Mouse (Mus musculus) effector memory CD4-positive, alpha-beta T cell, adult 5 months (primary cell): ENCODE measurements around the gene Lcmt2. TPM values are rescaled to one million over a fixed set of nuclear protein-coding genes. Genes with fewer than 3 reads are reported as not detected.

Experiments
- polyA plus RNA-seq: library from polyadenylated mRNA; unstranded; fragments of 100-300 nt; shearing (Covaris generic); gene quantifications from one replicate; pipeline ENCODE4 v1.2.1, GENCODE M21; 2017

Gene Lcmt2
- 14.0 TPM for polyA plus RNA-seq

GRCm38 (mm10) chr2:121140018-121140882, at the start of gene Lcmt2, which contains the start of gene Adal:
Gene Lcmt2 (minus strand): TSS chr2:121140653.
Gene Adal (plus strand): TSS chr2:121140428.

GRCm38 (mm10) chr2:121170980-121171742, 30.7 kb upstream of the Lcmt2 start, which contains the start of gene Zscan29:
Gene Zscan29 (minus strand): TSS chr2:121171125.

GRCm38 (mm10) chr2:121170481-121170971, 30.1 kb upstream of the Lcmt2 start, which contains the start of gene Tubgcp4:
Gene Tubgcp4 (plus strand): TSS chr2:121170654.

GRCm38 (mm10) chr2:121109695-121110094, 30.8 kb downstream of the Lcmt2 start, which contains the start of gene Tgm7:
Gene Tgm7 (minus strand): TSS chr2:121109795.

GRCm38 (mm10) chr2:121085480-121086185, 54.8 kb downstream of the Lcmt2 start, which contains the start of gene Tgm5:
Gene Tgm5 (minus strand): TSS chr2:121085841.

Other genes with a start within 250 kb of the Lcmt2 start
- 44.7 TPM for gene Ubr1, start 169.9 kb downstream of the Lcmt2 start, polyA plus RNA-seq
- 25.2 TPM for gene Tmem62, start 163.6 kb downstream of the Lcmt2 start, polyA plus RNA-seq
- gene Ccndbp1, start 132.2 kb downstream of the Lcmt2 start, polyA plus RNA-seq = 104 TPM
- gene Epb42, start 103.6 kb downstream of the Lcmt2 start, polyA plus RNA-seq = not detected
- not detected for gene Tgm5, start 54.8 kb downstream of the Lcmt2 start, polyA plus RNA-seq
- gene Tgm7, start 30.9 kb downstream of the Lcmt2 start, polyA plus RNA-seq = not detected
- 7.2 TPM for gene Adal, start 225 bp downstream of the Lcmt2 start, polyA plus RNA-seq
- gene Tubgcp4, start 30.0 kb upstream of the Lcmt2 start, polyA plus RNA-seq = 51.9 TPM
- 21.5 TPM for gene Zscan29, start 30.5 kb upstream of the Lcmt2 start, polyA plus RNA-seq
- gene Trp53bp1, start 130.8 kb upstream of the Lcmt2 start, polyA plus RNA-seq = 69.7 TPM
- not detected for gene Map1a, start 148.9 kb upstream of the Lcmt2 start, polyA plus RNA-seq
- gene Ppip5k1, start 214.7 kb upstream of the Lcmt2 start, polyA plus RNA-seq = 13.4 TPM
- not detected for gene Ckmt1, start 217.1 kb upstream of the Lcmt2 start, polyA plus RNA-seq
- gene Strc, start 246.5 kb upstream of the Lcmt2 start, polyA plus RNA-seq = 0.59 TPM